Mouse (Mus musculus) cerebellum, postnatal 4 days (tissue): ENCODE data around the gene Creld1.

Experiments
- DNase-seq, 2 experiments: peaks; one replicate each; pipeline ENCODE4 v3.0.0; 2022; ENCODE audit warnings: low spot score in 2 of 2, mixed read lengths in 1 of 2

Gene Creld1

DNA sequence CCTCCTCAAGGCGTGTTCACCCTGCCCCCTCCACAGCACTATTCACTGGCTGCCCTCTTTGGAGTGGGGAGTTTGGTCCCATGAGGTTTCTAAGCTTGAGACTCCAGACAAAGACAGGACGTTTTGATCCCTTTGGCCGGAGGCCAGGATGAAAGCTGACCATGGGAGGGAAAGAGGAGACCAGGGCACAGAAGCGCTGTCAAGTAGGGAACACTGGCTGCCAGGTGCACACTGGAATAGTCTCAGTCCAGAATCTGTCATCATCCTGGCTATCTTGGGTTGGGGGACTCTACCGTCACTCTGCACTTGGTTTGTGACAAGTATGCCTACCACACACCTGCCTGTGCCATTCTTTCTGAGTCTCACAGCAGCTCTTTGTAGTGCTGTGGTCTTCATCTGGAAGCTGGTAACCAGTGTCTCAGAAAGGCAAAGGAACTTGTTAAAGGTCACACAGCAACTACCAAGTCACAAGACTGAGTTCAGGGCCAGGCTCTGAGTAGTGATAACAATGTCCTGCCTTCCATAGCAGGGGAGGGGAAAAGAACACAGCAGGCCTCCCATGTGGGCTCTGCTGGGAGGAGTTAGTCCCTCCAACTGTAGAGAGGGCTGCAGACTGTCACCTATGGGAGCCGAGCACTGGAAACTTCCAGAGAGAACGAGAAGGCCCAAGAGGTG, 25.3 kb downstream of the Creld1 start:
- peak in 1 of 2 experiments; percentile 30 for DNase-seq

DNA sequence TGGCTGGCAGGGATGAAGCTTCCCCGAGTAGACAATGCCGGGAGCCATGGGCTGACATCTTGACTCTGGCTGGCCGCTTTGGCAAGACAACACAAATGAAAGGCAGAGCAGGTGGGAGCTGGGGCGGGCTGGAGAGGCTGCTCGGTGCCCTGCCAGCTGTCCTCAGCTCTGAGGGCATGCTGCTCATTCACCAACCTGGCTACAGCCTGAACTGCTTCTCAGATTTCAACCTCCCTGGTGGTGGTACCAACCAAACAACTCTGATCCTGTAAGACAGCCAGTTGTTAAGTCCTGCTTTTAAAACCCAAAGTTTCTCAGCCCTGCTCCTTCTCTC, 25.8 kb downstream of the Creld1 start:
- peak in 1 of 2 experiments; percentile 49 for DNase-seq

- no peak for DNase-seq
Observed at GRCm38 (mm10) chr6:113513944-113514343, 30.8 kb downstream of the Creld1 start.

DNA sequence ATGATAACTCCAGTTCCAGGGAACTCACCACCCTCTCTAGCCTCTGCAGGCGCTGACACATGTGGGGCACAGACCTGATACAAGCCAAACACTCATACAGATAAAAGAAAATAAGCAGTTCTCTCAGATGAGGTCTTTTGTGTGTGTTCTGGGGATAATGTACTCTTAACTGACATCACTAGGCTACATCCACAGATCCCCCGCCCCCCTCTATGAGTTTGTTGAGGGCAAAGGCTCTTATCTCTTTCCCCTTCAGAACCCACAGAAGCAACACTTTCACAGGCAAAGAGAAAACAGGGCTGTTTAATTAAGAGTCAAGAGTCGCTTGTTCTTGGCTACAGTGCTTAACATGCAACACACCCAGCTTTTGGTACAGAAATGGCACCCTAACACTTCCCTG, 31.5 kb downstream of the Creld1 start:
- no peak for DNase-seq

DNA sequence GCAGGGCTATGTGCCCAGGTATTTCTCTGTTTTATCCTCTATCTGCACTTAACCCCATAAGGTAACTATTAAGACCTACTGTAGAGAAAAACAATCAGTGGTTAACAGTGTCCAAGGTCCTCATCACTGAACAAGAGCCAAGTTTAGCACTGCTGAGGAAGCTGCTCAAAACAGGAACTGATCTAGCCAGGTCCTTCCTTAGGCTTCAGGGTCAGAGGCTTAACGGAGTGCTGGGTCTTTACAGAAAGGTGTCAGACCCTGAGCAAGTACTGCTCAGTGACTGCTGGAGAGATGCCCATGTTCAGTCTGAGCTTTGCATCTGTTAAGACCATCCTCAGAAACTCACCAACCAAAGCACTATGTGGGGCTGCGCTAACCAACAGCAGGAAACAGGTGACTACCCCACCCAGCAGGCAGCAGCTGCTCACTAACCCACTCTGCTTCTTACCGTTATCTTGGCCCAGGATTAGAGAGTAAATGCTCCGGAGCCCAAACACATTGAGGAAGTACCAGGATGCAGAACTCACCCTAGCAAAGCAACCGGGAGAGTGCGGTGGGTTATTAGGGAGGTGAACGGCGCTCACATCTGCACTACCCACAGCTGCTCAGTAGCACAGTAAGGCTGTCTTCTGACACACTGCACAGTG, 34.5 kb downstream of the Creld1 start:
- DNase-seq = no peak

DNA sequence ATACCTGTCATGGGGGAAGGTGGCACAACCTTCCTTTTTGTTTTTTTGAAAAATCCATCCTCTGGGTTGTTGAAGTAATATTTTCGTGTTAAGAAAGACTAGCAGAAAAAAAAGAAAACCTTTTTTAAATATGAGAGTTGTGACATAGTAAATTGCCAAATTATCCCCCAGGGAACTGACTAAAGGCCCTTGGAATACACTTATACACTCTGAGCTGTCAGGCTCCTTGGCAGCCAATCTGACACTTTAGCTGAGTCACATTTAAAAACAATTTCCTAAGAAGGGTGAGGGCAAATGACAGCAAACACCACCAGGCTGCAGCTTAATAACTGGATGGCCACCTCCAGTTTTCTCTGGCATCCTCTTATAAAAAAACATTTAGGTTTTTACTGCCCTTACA, 39.2 kb downstream of the Creld1 start:
- DNase-seq = no peak

GRCm38 (mm10) chr6:113523420-113523819, 40.3 kb downstream of the Creld1 start:
- DNase-seq = no peak

- DNase-seq = peak; percentile 97 to 98
Observed at GRCm38 (mm10) chr6:113530932-113531839, 48.1 kb downstream of the Creld1 start, which contains the start of the genes Emc3 and Fancd2. TSS of gene Emc3 (minus strand) at chr6:113531652. TSS of gene Fancd2 (plus strand) at chr6:113531682.

DNA sequence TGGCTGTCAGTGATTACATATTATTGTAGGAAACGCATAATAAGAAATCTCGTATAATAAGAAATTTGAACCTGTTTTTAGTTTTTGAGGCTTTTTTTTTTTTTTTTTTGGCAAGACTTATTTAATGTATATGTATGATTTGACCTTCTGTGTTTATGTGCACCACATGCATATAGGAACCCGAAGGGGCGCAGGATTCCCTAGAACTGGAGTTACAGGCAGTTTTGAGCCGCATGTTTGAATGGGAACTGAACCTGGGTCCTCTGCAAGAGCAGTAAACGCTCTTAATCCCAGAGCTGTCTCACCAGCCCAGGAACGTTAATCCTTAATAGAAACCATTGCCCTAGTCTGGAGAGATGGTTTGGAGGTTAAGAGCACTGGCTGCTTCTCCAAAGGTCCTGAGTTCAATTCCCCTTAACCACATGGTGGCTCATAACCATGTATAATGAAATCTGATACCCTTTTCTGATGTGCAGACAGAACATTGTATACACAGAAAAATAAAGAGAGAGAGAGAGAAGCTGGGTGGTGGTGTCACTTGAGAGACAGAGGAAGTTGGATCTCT, 48.8 kb downstream of the Creld1 start:
- DNase-seq = no peak

GRCm38 (mm10) chr6:113534886-113535285, 51.8 kb downstream of the Creld1 start:
- no peak for DNase-seq

DNA sequence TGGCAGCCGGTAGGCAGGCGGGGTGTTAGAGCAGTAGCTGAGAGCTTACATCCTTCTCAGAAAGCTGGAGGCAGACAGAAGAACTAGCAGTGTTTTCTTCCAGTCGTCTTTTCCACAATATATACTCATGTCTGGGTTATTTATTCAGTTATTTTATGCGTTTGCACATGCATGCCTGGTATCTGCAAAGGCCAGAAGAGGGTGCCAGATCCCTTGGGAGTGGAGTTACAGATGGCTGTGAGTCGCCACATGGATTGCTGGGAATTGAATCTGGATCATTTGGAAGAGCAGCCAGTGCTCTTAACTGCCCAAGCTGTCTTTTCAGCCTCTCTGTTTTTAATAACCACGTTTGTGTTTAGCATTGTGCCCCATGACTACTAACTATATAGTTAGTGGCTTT, 58.5 kb downstream of the Creld1 start:
- no peak for DNase-seq
